Mouse (Mus musculus) CH12.LX (cell line): ENCODE results near the gene Tbc1d2. TPM values are rescaled to one million over a fixed set of nuclear protein-coding genes. Genes with fewer than 3 reads are reported as not detected.
A peak's percentile ranks its signal among the peaks of the same experiment; 100 is the strongest.

Source experiments
- DNase-seq: peaks from one replicate; pipeline ENCODE4 v3.0.0-alpha.2; 2013; ENCODE audit errors: extremely low read depth
- H3K27ac ChIP-seq: 2 replicates; pipeline ENCODE4 v1.5.1; 2012; ENCODE audit warnings: low read depth, mild to moderate bottlenecking, control low read depth, moderate library complexity; ENCODE audit not compliant: insufficient read depth
- H3K27me3 ChIP-seq: replicated peaks from 2 replicates; pipeline ENCODE3; 2012; ENCODE audit warnings: inconsistent platforms
- H3K36me3 ChIP-seq, 2 experiments: replicated peaks in 1 of 2; 2 replicates each; pipeline versions ENCODE3 to v1.6.1; 2012; ENCODE audit warnings: inconsistent platforms in 1 of 2, low read length in 1 of 2, mild to moderate bottlenecking in 1 of 2, mixed read lengths in 1 of 2, moderate library complexity in 1 of 2; ENCODE audit not compliant: control insufficient read depth in 1 of 2, insufficient read depth in 1 of 2
- H3K4me1 ChIP-seq, 2 experiments: 2 replicates each; pipeline ENCODE4 v1.6.1; 2012; ENCODE audit warnings: inconsistent platforms in 1 of 2, moderate library complexity in 1 of 2; ENCODE audit not compliant: insufficient read depth in 2 of 2, control insufficient read depth in 1 of 2
- H3K4me2 ChIP-seq: 2 replicates; pipeline ENCODE4 v1.6.1; 2012; ENCODE audit warnings: low read depth, mild to moderate bottlenecking, control low read depth; ENCODE audit not compliant: poor library complexity, insufficient read depth, severe bottlenecking
- H3K4me3 ChIP-seq, 3 experiments: fragments of 150-350 bp in 1 of 3; sonication (generic) in 1 of 3; replicated peaks in 1 of 3; 2 replicates each; pipeline versions ENCODE3 to v1.5.1; 2011 to 2012; ENCODE audit warnings: low read depth in 2 of 3, low read length in 2 of 3, mild to moderate bottlenecking in 2 of 3, moderate library complexity in 2 of 3, control low read depth in 1 of 3, improper control_type of control experiment in 1 of 3, inconsistent platforms in 1 of 3, mixed read lengths in 1 of 3; ENCODE audit not compliant: poor library complexity in 1 of 3
- H3K79me2 ChIP-seq: replicated peaks from 2 replicates; pipeline ENCODE4 v1.6.1; 2012; ENCODE audit warnings: mild to moderate bottlenecking, moderate library complexity; ENCODE audit not compliant: control insufficient read depth, poor library complexity, insufficient read depth, severe bottlenecking; ENCODE audit errors: extremely low read depth
- H3K9ac ChIP-seq: 2 replicates; pipeline ENCODE4 v1.6.1; 2012; ENCODE audit warnings: low read depth, mild to moderate bottlenecking, control low read depth, moderate library complexity; ENCODE audit not compliant: insufficient read depth
- H3K9me3 ChIP-seq: replicated peaks from 2 replicates; pipeline ENCODE3; 2012; ENCODE audit warnings: low read length, inconsistent platforms, mixed read lengths
- BHLHE40 ChIP-seq: IDR thresholded peaks from 2 replicates; pipeline ENCODE4 v1.6.1; 2011; ENCODE audit warnings: mild to moderate bottlenecking, low read depth, low read length, improper control_type of control experiment
- CHD1 ChIP-seq: IDR thresholded peaks from 2 replicates; pipeline ENCODE4 v1.6.1; 2012; ENCODE audit warnings: low read depth, low read length, improper control_type of control experiment, inconsistent platforms
- CHD2 ChIP-seq: IDR thresholded peaks from 2 replicates; pipeline ENCODE4 v1.6.1; 2011; ENCODE audit warnings: low read length, improper control_type of control experiment
- CTCF ChIP-seq, 2 experiments: IDR thresholded peaks in 1 of 2; conservative IDR thresholded peaks in 1 of 2; 2 replicates each; pipeline ENCODE4 v1.5.1; 2011 to 2012; ENCODE audit warnings: low read depth in 2 of 2, low read length in 2 of 2, improper control_type of control experiment in 1 of 2, inconsistent platforms in 1 of 2, mild to moderate bottlenecking in 1 of 2, moderate library complexity in 1 of 2
- E2F4 ChIP-seq: IDR thresholded peaks from 2 replicates; pipeline ENCODE4 v1.6.1; 2011; ENCODE audit warnings: low read depth, low read length, improper control_type of control experiment; ENCODE audit not compliant: insufficient replicate concordance
- ELF1 ChIP-seq: IDR thresholded peaks from 2 replicates; pipeline ENCODE4 v1.6.1; 2014; ENCODE audit warnings: low read depth, mild to moderate bottlenecking, inconsistent platforms, low read length, improper control_type of control experiment
- EP300 ChIP-seq: IDR thresholded peaks from 2 replicates; pipeline ENCODE4 v1.6.1; 2011; ENCODE audit warnings: low read length, improper control_type of control experiment
- ETS1 ChIP-seq: conservative IDR thresholded peaks from 2 replicates; pipeline ENCODE4 v1.6.1; 2012; ENCODE audit warnings: low read depth, mild to moderate bottlenecking, inconsistent platforms, low read length, improper control_type of control experiment, moderate library complexity
- GABPA ChIP-seq: IDR thresholded peaks from 2 replicates; pipeline ENCODE4 v1.6.1; 2012; ENCODE audit warnings: low read depth, low read length, improper control_type of control experiment, inconsistent platforms; ENCODE audit not compliant: insufficient replicate concordance
- IRF4 ChIP-seq: IDR thresholded peaks from 2 replicates; pipeline ENCODE4 v1.6.1; 2014; ENCODE audit warnings: low read depth, mild to moderate bottlenecking, inconsistent platforms, low read length, improper control_type of control experiment
- JUND ChIP-seq: conservative IDR thresholded peaks from 2 replicates; pipeline ENCODE4 v1.6.1; 2011; ENCODE audit warnings: low read depth, low read length, improper control_type of control experiment
- KAT2A ChIP-seq: IDR thresholded peaks from 2 replicates; pipeline ENCODE4 v1.6.1; 2012; ENCODE audit warnings: low read length, improper control_type of control experiment, inconsistent platforms; ENCODE audit not compliant: insufficient replicate concordance
- MAFK ChIP-seq: IDR thresholded peaks from 2 replicates; pipeline ENCODE4 v1.6.1; 2011; ENCODE audit warnings: low read length, improper control_type of control experiment; ENCODE audit not compliant: insufficient replicate concordance
- MAX ChIP-seq: IDR thresholded peaks from 2 replicates; pipeline ENCODE4 v1.6.1; 2011; ENCODE audit warnings: low read length, improper control_type of control experiment
- MEF2A ChIP-seq: IDR thresholded peaks from 2 replicates; pipeline ENCODE4 v1.6.1; 2014; ENCODE audit warnings: low read depth, mild to moderate bottlenecking, inconsistent platforms, low read length, improper control_type of control experiment, borderline replicate concordance
- MXI1 ChIP-seq: IDR thresholded peaks from 2 replicates; pipeline ENCODE4 v1.6.1; 2011; ENCODE audit warnings: mild to moderate bottlenecking, low read depth, low read length, improper control_type of control experiment
- MYC ChIP-seq: IDR thresholded peaks from 2 replicates; pipeline ENCODE4 v1.6.1; 2011; ENCODE audit warnings: low read depth, mild to moderate bottlenecking, improper control_type of control experiment, low read length
- NELFE ChIP-seq: IDR thresholded peaks from 2 replicates; pipeline ENCODE4 v1.6.1; 2011; ENCODE audit warnings: low read depth, low read length, improper control_type of control experiment
- RAD21 ChIP-seq: IDR thresholded peaks from 2 replicates; pipeline ENCODE4 v1.6.1; 2011; ENCODE audit warnings: low read depth, mild to moderate bottlenecking, low read length, improper control_type of control experiment, moderate library complexity
- RCOR1 ChIP-seq: conservative IDR thresholded peaks from 2 replicates; pipeline ENCODE4 v1.6.1; 2012; ENCODE audit warnings: low read depth, mild to moderate bottlenecking, inconsistent platforms, low read length, improper control_type of control experiment
- SIN3A ChIP-seq: IDR thresholded peaks from 2 replicates; pipeline ENCODE4 v1.6.1; 2012; ENCODE audit warnings: low read length, improper control_type of control experiment, inconsistent platforms
- SMC3 ChIP-seq: IDR thresholded peaks from 2 replicates; pipeline ENCODE4 v1.6.1; 2011; ENCODE audit warnings: low read depth, low read length, improper control_type of control experiment
- TBP ChIP-seq: conservative IDR thresholded peaks from 2 replicates; pipeline ENCODE4 v1.6.1; 2011; ENCODE audit warnings: low read depth, low read length, improper control_type of control experiment
- TCF12 ChIP-seq: IDR thresholded peaks from 2 replicates; pipeline ENCODE4 v1.6.1; 2014; ENCODE audit warnings: low read depth, mild to moderate bottlenecking, inconsistent platforms, low read length, improper control_type of control experiment
- UBTF ChIP-seq: IDR thresholded peaks from 2 replicates; pipeline ENCODE4 v1.6.1; 2012; ENCODE audit warnings: low read depth, mild to moderate bottlenecking, inconsistent platforms, low read length, improper control_type of control experiment, moderate library complexity
- USF1 ChIP-seq: IDR thresholded peaks from 2 replicates; pipeline ENCODE4 v1.6.1; 2014; ENCODE audit warnings: low read depth, mild to moderate bottlenecking, inconsistent platforms, low read length, improper control_type of control experiment
- USF2 ChIP-seq: conservative IDR thresholded peaks from 2 replicates; pipeline ENCODE4 v1.6.1; 2011; ENCODE audit warnings: low read depth, low read length, improper control_type of control experiment
- ZC3H11A ChIP-seq: IDR thresholded peaks from 2 replicates; pipeline ENCODE4 v1.6.1; 2012; ENCODE audit warnings: low read depth, mild to moderate bottlenecking, inconsistent platforms, low read length, improper control_type of control experiment
- ZKSCAN1 ChIP-seq: IDR thresholded peaks from 2 replicates; pipeline ENCODE4 v1.6.1; 2012; ENCODE audit warnings: low read depth, inconsistent platforms, low read length, improper control_type of control experiment, borderline replicate concordance
- ZMIZ1 ChIP-seq: IDR thresholded peaks from 2 replicates; pipeline ENCODE4 v1.6.1; 2012; ENCODE audit warnings: low read depth, mild to moderate bottlenecking, inconsistent platforms, low read length, improper control_type of control experiment
- dilution Hi-C: fragments of 300-500 bp; cut with MboI; formaldehyde crosslinking; loops from 2 replicates; pipeline ENCODE4 v1.14.3; 2020; ENCODE audit warnings: low sequenced_read_pairs; ENCODE audit not compliant: extremely low pct_unique_long_range_greater_than_20kb, extremely low pct_ligation_motif_present
- in situ Hi-C: fragments of 300-500 bp; cut with MboI; formaldehyde crosslinking; loops from 3 replicates; pipeline ENCODE4 v1.14.3; 2019; ENCODE audit warnings: low sequenced_read_pairs, low pct_ligation_motif_present, low pct_unique_long_range_greater_than_20kb, mixed read lengths
- polyA plus RNA-seq: library from polyadenylated mRNA; unstranded; fragments of >175 nt; gene quantifications from 2 replicates; pipeline ENCODE4 v1.2.1, GENCODE M21; 2012; ENCODE audit warnings: low read depth; ENCODE audit not compliant: insufficient read length
- total RNA-seq, 2 experiments: library from RNA; depleted of rRNA; stranded (reverse); fragments of 300-350 nt in 1 of 2; fragments of >200 nt in 1 of 2; gene quantifications; 2 replicates each; pipeline ENCODE4 v1.2.3; 2012 to 2014

Tbc1d2 gene
- total and polyA plus RNA-seq, 3 experiments, result 0.12 to 1.1 (median 0.29) TPM

GRCm38 (mm10) chr4:46593472-46593871 lies 56.5 kb downstream of the Tbc1d2 start:
- Histone ChIP-seq H3K4me3 (no peak overlapping the region), H3K27ac (peak overlapping the region; percentile 90), H3K79me2 (peaks cover 90% of the 10 kb centered on the region), H3K4me1 (peaks cover 50 to 86% of the 10 kb centered on the region in 2 experiments), H3K4me2 (peak overlapping the region; percentile 52), H3K9me3 (no peaks in the 10 kb centered on the region), H3K9ac (peak overlapping the region; percentile 19; the same call in 1 of the 2 replicates), H3K36me3 (peaks cover 15 to 39% of the 10 kb centered on the region in 2 experiments), H3K27me3 (no peaks in the 10 kb centered on the region)
- no peak for DNase-seq
- in situ Hi-C loops, result no loop called here
- TF ChIP-seq KAT2A (no peak), CHD1 (no peak), CHD2 (peak; percentile 27; the same call in 1 of the 2 replicates)
- dilution Hi-C loops, result no loop called here

DNA sequence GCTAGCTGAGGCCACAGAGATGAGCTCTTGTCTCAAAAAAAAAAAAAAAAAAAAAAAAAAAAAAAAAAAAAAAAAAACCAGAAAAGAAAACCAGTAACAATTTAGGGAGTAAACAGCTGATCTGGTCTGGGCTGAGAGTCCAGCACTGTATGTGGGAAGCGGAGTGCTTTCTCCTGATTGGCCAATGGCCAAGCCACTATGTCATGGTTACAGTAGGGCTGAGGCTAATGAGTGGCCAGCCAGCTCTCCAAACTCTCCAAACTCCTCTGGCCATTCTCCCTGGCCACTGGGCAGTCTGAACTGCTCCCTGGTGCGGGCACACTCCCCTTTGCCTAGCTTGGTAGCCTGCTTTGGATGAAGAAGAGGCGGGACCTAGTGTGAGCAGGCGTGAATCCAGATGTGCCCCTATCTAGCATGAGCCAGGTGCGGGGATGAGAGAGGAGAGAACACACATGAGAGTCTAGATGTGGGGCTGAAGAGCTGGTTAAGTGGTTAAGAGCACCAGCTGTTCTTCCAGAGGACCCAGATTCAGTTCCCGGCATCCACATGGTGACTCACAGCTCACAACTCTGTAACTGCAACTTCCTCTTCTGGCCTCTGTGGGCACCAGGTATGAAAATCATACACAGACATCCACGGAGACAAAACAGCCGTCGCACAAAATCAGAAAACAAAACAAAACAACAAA lies 58.0 kb downstream of the Tbc1d2 start:
- Histone ChIP-seq H3K27me3 (no peaks in the 10 kb centered on the region), H3K4me1 (peaks cover 56 to 85% of the 10 kb centered on the region in 2 experiments), H3K27ac (peak overlapping the region; percentile 90), H3K36me3 (peaks cover 23 to 38% of the 10 kb centered on the region in 2 experiments), H3K9me3 (no peaks in the 10 kb centered on the region), H3K4me3 (peak overlapping the region in 1 of 3 experiments; percentile 8), H3K4me2 (peak overlapping the region; percentile 42; the same call in 1 of the 2 replicates), H3K9ac (peak overlapping the region; percentile 42; the same call in 1 of the 2 replicates), H3K79me2 (peaks cover 90% of the 10 kb centered on the region)
- peak; percentile 88 for DNase-seq
- dilution Hi-C loops (no loop called here), in situ Hi-C loops (no loop called here)
- TF ChIP-seq MAX (peak; percentile 87), MXI1 (peak; percentile 61), CHD2 (0 out of 2 replicates have a peak, but pooled peaks have one; percentile 52), E2F4 (no peak), RAD21 (no peak; the same call in 1 of the 2 replicates), SMC3 (no peak), IRF4 (peak; percentile 67; the same call in 1 of the 2 replicates), ZKSCAN1 (no peak), ELF1 (no peak), USF2 (no peak), CTCF (conservative IDR thresholded peaks at IDR 0.05 in 1 of 2, IDR thresholded peaks at IDR 0.05 in 1 of 2; ENCODE audit: low read depth in 2 of 2, low read length in 2 of 2) (no peak), NELFE (no peak), MYC (peak; percentile 80; the same call in 1 of the 2 replicates), ETS1 (peak; percentile 89), TBP (no peak), CHD1 (no peak), KAT2A (no peak), TCF12 (peak; percentile 90), MAFK (no peak), JUND (peak; percentile 44; the same call in 1 of the 2 replicates), RCOR1 (no peak; the same call in 1 of the 2 replicates), USF1 (no peak), SIN3A (peak; percentile 75), BHLHE40 (peak; percentile 69), ZC3H11A (no peak), GABPA (no peak), MEF2A (peak; percentile 68; the same call in 1 of the 2 replicates), ZMIZ1 (no peak; the same call in 1 of the 2 replicates), EP300 (peak; percentile 87), UBTF (no peak)
